Mouse (Mus musculus) megakaryocyte progenitor cell, adult 5-6 weeks (primary cell): ENCODE measurements around the gene Vmn1r33. TPM values are rescaled to one million over a fixed set of nuclear protein-coding genes. Genes with fewer than 3 reads are reported as not detected.
"Not testable (repeated sequence)": the region's sequence is repeated elsewhere in the genome, so short reads cannot be mapped to it uniquely, and the experiment has no call there.

Experiments
- ATAC-seq: replicated peaks from 2 replicates; pipeline ENCODE4 v1.8.0; 2016; ENCODE audit warnings: mild to moderate bottlenecking, moderate TSS enrichment, inconsistent platforms; ENCODE audit not compliant: poor library complexity
- total RNA-seq, 2 experiments: library from RNA; stranded (forward) in 1 of 2; stranded (reverse) in 1 of 2; fragments of 157-497, 149-512 nt in 1 of 2; fragments of 200-1000 nt in 1 of 2; gene quantifications; 2 replicates each; pipeline versions ENCODE4 v1.2.3 to v1.2.4; 2015 to 2017

Vmn1r33 gene
- total RNA-seq (2015) (not detected in 2 replicates), total RNA-seq (2017) (not detected in 2 replicates)

DNA sequence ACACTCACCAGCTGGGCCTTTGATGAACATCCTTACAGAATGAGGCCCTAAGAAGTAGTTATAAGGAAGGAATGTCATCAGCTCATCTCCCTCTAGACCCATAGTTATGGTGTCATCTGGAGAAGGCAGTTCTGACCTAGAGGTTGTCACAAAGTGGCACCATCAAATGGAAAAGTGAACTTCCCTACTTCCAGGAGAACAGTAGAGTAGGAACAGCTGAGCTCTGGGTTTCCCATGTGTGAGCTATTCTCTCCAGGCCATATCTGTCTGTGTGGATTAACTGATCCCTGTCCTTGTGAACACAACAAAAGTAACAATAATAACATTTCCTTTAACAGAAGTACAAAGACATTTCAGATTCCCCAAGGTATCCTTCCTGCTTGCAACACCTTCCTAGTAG, at the start of gene Vmn1r33:
TSS of gene Vmn1r33 (minus strand) at position 101 of the 400 bp plus-strand sequence.
- ATAC-seq: not testable (repeated sequence)

DNA sequence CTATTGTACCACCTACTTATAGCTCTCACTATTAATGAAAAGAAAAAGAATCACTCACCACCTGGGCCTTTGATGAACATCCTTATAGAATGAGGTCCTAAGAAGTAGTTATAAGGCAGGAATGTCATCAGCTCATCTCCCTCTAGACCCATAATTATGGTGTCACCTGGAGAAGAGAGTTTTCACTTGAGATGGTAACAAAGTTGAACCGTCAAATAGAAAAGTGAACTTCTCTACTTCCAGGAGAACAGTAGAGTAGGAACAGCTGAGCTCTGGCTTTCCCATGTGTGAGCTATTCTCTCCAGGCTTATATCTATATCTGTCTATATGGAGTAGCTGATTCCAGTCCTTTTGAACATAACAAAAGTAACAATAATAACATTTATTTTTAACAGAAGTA, 25.7 kb upstream of the Vmn1r33 start, which contains the start of gene Vmn1r34:
TSS of gene Vmn1r34 (minus strand) at position 101 of the 400 bp plus-strand sequence.
- no peak for ATAC-seq

DNA sequence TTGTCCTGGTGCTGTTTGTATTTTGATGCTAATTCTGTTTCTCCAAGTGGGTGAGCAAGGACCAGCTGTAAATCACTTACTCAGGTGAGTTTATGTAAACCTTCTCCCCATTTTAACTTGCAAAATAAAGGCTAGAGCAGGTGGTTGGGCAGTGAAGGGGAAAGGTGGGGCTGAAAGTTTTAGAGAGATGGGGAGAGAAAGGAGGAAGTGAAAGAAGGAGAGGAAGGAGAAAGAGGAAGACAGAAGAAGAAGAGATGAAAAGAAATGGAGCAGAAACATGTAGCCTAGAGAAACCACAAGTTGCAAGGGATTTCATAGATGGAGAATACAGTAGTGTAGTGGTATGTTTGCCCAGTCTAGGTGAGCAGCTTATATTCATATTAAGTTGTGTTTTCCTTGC, 22.3 kb downstream of the Vmn1r33 start:
- peak; percentile 44; the same call in 1 of the 2 replicates for ATAC-seq

Other genes starting within 250 kb of the Vmn1r33 start
- gene Mad2l1, start 82.9 kb downstream of the Vmn1r33 start, total RNA-seq (2015): 211 TPM in 2 replicates
- 125 and 137 TPM in 2 replicates for gene Mad2l1, start 82.9 kb downstream of the Vmn1r33 start, total RNA-seq (2017)
- gene Vmn1r32, start 58.2 kb downstream of the Vmn1r33 start, total RNA-seq (2015): not detected in 2 replicates
- not detected in 2 replicates for gene Vmn1r32, start 58.2 kb downstream of the Vmn1r33 start, total RNA-seq (2017)
- gene Vmn1r34, start 25.6 kb upstream of the Vmn1r33 start, total RNA-seq (2015): not detected in 2 replicates
- not detected in 2 replicates for gene Vmn1r34, start 25.6 kb upstream of the Vmn1r33 start, total RNA-seq (2017)
- not detected in 2 replicates for gene Vmn1r35, start 67.6 kb upstream of the Vmn1r33 start, total RNA-seq (2015)
- gene Vmn1r35, start 67.6 kb upstream of the Vmn1r33 start, total RNA-seq (2017): not detected in 2 replicates
- not detected in 2 replicates for gene Vmn1r36, start 100.9 kb upstream of the Vmn1r33 start, total RNA-seq (2015)
- not detected in 2 replicates for gene Vmn1r36, start 100.9 kb upstream of the Vmn1r33 start, total RNA-seq (2017)
- gene Vmn1r37, start 111.1 kb upstream of the Vmn1r33 start, total RNA-seq (2015): not detected in 2 replicates
- not detected in 2 replicates for gene Vmn1r37, start 111.1 kb upstream of the Vmn1r33 start, total RNA-seq (2017)
- not detected in 2 replicates for gene Vmn1r38, start 164.3 kb upstream of the Vmn1r33 start, total RNA-seq (2015)
- not detected in 2 replicates for gene Vmn1r38, start 164.3 kb upstream of the Vmn1r33 start, total RNA-seq (2017)
- gene Vmn1r39, start 192.3 kb upstream of the Vmn1r33 start, total RNA-seq (2015): not detected in 2 replicates
- not detected in 2 replicates for gene Vmn1r39, start 192.3 kb upstream of the Vmn1r33 start, total RNA-seq (2017)